Mouse (Mus musculus) adrenal gland, adult 8-10 months (tissue): ENCODE data around the gene Sestd1. TPM values are rescaled to one million over a fixed set of nuclear protein-coding genes. Genes with fewer than 3 reads are reported as not detected.

Source experiments
- DNase-seq: peaks from one replicate; pipeline ENCODE4 v3.0.0; 2022
- total RNA-seq, 4 experiments: library from RNA; stranded (reverse); gene quantifications; 2 replicates each; pipeline ENCODE4 v1.2.4; 2022

The Sestd1 gene
- total RNA-seq, 4 experiments from 2014 or later, result 18.8 to 23.2 (median 20.4) TPM

DNA sequence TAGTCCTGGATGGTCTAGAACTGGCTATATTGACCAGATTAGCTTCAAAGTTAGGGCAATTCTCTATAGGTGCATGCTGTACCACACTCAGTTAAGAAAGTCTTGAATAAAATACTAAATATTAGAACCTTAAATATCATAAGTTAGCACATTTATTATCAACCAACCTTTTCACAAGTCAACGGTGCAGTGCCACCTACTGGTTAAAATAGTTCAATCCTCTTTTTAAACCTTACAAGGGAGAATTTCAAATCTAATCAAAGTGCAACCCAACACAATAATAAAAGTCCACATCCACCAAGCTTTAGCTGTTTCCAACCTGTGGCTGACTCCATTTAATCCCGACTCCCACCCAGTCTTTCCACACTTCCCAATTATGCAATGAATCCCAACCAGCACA, 76.5 kb downstream of the Sestd1 start:
- no peak for DNase-seq

GRCm38 (mm10) chr2:77201900-77202299, 78.5 kb downstream of the Sestd1 start:
- DNase-seq, result no peak

DNA sequence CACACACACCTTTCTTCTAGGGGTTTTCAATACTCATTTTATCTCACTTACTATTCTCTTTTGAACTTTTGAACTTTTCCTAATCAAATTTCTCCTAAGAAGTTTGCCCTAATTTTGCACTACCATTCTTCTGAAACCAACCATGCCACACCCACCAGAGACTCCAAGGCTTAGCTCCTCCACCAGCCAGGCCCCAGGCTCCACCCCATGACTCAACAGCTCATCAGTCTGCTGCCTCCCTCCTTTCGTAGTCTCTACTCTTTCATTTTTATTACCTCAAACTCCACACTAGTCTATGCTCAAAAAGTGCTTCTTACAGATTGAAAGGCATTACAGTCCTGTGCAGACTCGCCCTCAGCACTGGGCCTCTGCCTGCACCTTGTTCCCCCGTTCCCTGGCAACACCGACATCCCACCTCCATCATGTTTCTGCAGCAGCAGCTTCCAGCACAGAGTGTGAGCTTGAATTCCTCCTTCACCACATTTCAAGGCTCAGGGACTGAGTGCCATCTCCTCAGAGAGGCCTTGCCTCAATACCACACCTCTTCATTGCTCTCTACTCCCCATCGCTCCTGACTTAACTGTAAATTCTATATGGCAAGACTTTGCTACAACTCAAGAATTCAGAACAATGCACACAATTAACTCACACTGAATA, 79.3 kb downstream of the Sestd1 start:
- peak; percentile 25 for DNase-seq

DNA sequence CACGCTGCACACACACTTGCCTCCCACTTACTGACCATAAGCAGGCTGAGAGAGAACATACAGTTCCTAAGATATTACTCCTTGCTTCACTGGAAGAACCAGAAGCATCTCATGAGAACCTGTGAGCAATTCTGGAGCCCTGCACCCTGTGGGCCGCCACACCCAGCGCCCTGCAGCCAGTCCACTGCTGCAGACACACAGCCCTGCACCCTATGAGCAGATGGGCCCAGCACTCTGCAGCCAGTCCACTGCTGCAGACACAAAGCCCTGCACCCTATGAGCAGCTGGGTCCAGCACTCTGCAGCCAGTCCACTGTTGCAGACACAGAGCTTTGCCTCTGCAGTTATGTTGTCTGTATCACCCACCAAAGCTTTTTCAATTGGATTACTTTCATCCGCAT, 80.0 kb downstream of the Sestd1 start:
- no peak for DNase-seq

GRCm38 (mm10) chr2:77198246-77198645, 82.1 kb downstream of the Sestd1 start:
- DNase-seq, result no peak

- no peak for DNase-seq
These were observed 83.6 kb downstream of the Sestd1 start for GRCm38 (mm10) chr2:77196819-77197218.

DNA sequence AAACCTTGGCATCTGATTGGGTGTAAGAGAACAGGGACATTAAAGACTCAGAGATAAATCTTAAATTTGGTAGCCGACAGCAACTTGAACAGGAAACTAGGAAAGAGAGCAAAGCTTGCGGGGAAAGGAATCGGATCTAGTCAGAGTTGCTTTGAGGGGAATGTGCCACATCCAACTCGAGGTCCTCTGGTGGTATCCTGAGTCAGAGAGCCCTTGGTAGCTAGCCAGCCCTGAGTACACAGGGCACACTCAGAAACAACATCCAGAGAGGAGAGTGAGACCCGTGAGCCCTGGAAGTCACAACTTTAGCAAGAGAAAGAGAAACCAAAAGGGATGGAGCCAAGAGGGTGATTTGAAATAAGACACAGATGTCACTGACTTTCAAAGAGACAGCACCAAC, 85.3 kb downstream of the Sestd1 start:
- DNase-seq, result no peak

GRCm38 (mm10) chr2:77191811-77192210, 88.6 kb downstream of the Sestd1 start:
- DNase-seq, result no peak

DNA sequence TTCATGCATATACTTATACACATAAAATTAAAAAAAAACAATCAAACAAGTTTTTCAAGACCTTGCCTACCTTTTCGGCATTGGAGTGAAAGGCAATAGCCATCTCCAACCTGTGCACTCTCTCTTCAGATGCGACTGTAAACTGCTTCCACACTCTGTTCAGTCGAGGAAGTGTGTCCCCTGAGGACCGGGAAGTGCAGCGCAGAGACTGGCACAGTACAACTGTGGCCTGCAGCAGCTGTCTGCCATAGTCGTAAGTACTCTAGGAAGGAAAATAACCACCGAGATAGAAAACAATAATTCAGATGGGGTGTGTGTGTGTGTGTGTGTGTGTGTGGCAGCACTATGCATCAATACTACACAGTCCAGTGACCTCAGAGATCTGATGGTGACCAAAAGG, 89.5 kb downstream of the Sestd1 start:
- DNase-seq, result no peak

- no peak for DNase-seq
These were observed 90.1 kb downstream of the Sestd1 start for GRCm38 (mm10) chr2:77190301-77190700.

DNA sequence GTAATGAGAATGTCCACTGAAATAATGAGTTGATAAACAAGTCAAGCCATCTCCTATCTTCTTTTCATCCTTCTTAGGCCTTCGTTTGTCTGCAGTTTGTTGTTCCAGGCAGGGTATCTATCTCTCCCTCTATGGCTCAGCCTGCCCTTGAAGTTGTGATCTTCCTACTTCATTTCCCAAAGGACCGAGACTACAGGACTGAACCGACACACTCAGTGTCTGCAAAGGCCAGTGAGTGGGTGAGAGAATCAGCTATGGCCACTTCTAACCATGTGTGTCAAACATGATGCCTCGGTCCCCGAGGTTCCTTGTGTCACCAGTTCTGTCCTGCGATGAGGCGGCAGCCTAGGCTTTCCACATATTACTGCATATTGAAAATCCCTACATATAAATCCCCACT, 90.7 kb downstream of the Sestd1 start:
- DNase-seq, result no peak

GRCm38 (mm10) chr2:77187501-77187900, 92.9 kb downstream of the Sestd1 start:
- DNase-seq, result no peak

- no peak for DNase-seq
These were observed 93.5 kb downstream of the Sestd1 start for GRCm38 (mm10) chr2:77186912-77187311.

DNA sequence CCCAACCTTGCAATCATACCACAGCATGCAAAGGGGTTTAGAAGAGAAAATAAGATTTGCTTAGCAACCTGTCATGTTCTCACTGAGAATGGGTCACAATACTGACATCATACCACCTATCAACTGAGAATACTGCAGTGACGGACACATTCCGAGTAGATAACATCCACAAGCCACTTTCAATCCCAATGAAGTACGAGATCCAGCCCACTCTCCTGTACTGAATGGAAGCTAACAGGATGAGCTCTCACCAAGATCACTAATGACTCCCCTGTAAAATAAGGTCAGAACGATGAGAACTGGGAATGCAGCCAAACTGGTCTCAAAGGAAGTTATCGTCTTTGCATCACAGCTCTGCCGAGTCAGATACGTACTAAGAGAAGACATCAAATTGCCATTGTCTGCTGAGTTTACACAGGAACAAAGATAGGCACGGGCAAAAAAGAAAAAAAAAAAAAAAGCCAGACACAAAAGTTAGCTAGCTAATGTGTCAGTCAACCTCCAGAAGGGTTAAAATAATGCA, 96.3 kb downstream of the Sestd1 start:
- DNase-seq, result no peak

GRCm38 (mm10) chr2:77183646-77184045, 96.7 kb downstream of the Sestd1 start:
- no peak for DNase-seq

- no peak for DNase-seq
These were observed 97.4 kb downstream of the Sestd1 start for GRCm38 (mm10) chr2:77182996-77183380.

GRCm38 (mm10) chr2:77182271-77182995, 98.0 kb downstream of the Sestd1 start:
- DNase-seq, result no peak

DNA sequence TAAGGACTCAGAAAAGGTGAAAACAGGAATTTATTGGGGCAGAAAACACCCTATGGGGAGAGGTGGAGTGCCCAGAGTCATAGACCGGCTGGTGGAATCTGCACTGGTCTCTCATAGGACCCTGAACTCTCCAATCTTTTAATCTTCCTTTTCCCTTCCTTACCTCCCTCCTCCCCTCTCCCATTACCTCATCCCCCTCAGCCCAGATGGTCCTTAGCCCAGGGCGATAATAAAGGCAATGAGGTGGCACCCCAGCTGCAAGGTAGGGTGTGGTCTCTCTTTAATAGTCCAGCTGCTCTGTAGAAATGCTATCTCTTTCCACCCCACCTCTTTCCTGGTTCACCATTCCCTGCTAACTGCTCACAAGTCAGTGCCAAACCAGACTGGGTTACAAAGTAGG, 102.9 kb downstream of the Sestd1 start:
- DNase-seq, result no peak

DNA sequence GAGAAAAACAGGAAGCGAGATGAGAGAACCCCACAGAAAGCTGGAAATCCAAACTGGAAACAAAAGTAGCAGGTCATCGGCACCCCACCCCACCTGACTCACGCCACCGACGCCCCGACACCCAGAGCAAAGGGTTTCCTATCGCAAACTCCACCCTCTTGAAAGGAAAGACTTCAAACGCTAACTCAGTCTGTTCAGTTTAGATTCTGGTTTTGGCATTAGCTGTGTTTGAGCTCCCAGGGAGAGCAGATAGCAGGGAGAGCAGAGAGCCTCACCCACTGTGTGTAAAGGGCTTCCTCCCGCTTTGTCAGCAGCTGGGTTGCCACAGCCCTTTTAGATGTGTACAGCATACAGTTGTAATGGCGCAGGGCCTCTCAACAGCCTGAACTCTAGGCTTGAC, 104.0 kb downstream of the Sestd1 start:
- no peak for DNase-seq

DNA sequence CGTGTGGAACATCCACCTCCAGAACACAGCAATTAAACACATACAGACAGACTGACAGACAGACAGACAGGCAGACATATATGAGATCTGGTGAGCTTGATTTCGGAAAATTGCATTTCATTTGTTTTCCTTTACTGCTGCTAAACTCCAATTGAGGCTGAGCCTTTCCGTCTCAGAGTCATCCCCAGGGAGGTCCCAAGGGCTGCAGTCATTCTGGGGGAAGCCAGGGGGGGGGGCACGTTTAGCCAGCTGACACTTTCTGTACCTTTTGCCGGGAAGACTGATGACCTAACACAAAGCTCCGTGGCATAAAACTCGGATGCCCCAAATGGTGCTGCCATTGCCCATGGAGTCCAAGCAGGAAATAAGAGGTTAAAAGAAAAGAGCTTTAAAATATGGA, 105.0 kb downstream of the Sestd1 start:
- DNase-seq, result no peak

DNA sequence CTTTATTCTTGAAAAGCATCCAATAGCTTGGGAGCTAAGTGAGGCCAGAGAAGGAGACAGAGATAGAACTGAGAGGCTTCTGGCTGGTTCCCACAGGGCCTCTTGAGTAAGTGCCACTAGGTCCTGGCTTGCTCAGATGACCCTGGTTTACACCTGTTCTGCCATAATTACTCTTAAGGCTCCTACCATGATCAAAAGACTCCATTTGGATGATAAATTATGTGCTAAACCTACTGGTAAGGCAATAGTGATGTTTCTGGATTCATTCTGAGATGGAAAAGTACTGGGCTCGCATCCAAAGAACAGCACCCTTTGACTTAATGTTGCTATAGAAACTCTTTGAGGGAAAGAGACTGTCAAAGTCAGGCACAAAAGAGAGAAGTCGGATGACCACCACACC, 106.1 kb downstream of the Sestd1 start:
- no peak for DNase-seq

GRCm38 (mm10) chr2:77173821-77174220, 106.6 kb downstream of the Sestd1 start:
- DNase-seq, result no peak

- no peak for DNase-seq
These were observed 107.0 kb downstream of the Sestd1 start for GRCm38 (mm10) chr2:77173366-77173765.

DNA sequence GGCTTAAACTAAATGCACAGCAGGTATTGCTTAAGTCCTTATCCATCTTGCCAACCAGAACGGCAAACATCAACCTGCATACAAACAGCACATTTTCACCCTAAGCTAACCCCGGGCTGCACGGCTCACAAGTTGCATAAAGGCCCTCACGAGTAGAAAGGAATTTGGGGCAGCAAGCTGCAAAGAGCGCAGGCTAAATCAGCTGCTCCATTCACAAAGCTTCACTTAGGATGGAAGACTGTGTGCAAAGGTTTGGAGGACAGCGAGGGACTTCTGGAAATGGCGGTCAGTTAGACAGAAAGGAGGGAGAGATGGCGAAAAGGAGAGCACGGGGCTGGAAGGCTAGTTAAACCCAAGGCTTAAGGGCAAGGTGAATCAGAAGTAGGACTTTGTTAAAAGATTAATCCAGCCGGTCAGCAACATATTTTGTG, 108.1 kb downstream of the Sestd1 start:
- no peak for DNase-seq
